Mouse (Mus musculus): ENCODE measurements around the gene Cacna1s. TPM values are rescaled to one million over a fixed set of nuclear protein-coding genes. Genes with fewer than 3 reads are reported as not detected.

Gene Cacna1s
- total and polyA plus RNA-seq, 2 experiments from 2014 or later, result 0.57 to 0.71 TPM

DNA sequence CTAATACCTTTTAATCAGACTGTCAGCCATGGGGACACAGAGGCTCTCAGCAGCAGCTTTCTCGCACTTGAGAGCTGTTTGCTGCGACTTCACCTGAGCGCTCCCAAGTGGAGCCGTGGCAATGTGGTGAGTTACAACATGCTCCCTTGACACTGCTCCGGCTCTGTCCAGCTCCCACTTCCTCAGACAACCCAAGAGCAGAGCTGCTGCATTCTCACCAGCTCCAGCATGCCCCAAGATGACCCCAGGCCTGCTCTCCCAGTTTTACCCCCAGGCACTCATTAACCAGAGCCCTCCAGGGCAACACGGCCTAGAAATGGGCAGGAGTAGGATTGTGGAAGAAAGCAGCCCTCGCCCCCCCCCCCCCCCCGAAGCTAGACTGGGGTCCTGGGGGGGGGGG lies 20.9 kb upstream of the Cacna1s start:
- Histone ChIP-seq H3K4me1 (ENCODE audit: insufficient read depth, low read length) (no peaks in the 10 kb centered on the region), H3K36me3 (ENCODE audit: insufficient read depth, low read length) (peaks cover 62% of the 10 kb centered on the region), H3K9ac (replicated peaks; ENCODE audit: low read length, poor library complexity, severe bottlenecking) (no peak overlapping the region), H3K27me3 (ENCODE audit: insufficient read depth, low read length) (no peaks in the 10 kb centered on the region), H3K4me3 (ENCODE audit: low read depth, low read length) (no peak overlapping the region), H3K27ac (ENCODE audit: low read depth, low read length) (no peak overlapping the region), H3K4me2 (ENCODE audit: low read depth, low read length, poor library complexity, severe bottlenecking) (no peak overlapping the region), H3K9me3 (ENCODE audit: low read length) (no peaks in the 10 kb centered on the region)
- 90% methylated on average over 7 of the region's 8 CpGs for WGBS
- no peak for TF ChIP-seq CTCF (IDR thresholded peaks at IDR 0.05)
- ATAC-seq (ENCODE audit: low FRiP score) (no peak), DNase-seq (ENCODE audit: low spot score) (no peak)

DNA sequence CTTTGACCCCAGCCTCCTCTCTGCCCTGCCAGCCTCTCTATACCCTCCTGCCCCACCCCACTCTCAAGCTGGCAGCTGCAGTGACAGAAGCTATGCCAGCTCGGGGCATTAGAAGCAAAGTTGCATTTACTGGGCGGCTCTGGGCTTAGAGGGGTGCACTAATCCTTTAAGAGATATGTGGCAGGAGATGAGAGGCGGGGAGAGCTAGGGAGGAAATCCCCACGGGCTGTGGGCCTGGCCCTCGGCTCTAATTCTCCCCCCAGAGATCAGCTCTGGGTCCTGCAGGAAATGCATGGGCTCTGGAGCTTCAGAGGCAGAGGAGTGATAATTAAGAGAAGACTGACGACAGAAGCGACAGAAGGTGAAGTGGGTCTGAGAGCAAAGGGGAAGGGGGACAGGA lies 19.6 kb upstream of the Cacna1s start:
- H3K27me3 ChIP-seq (ENCODE audit: insufficient read depth, low read length), result no peaks in the 10 kb centered on the region
- no peaks in the 10 kb centered on the region for H3K4me1 ChIP-seq (ENCODE audit: insufficient read depth, low read length)
- no peak overlapping the region for H3K27ac ChIP-seq (ENCODE audit: low read depth, low read length)
- TF ChIP-seq CTCF (IDR thresholded peaks at IDR 0.05), result no peak
- WGBS, result 41% methylated on average over 7 of the region's 7 CpGs
- ATAC-seq (ENCODE audit: low FRiP score) (no peak), DNase-seq (ENCODE audit: low spot score) (no peak)
- H3K9me3 ChIP-seq (ENCODE audit: low read length), result no peaks in the 10 kb centered on the region
- H3K4me3 ChIP-seq (ENCODE audit: low read depth, low read length), result no peak overlapping the region
- no peak overlapping the region for H3K9ac ChIP-seq (replicated peaks; ENCODE audit: low read length, poor library complexity, severe bottlenecking)
- no peak overlapping the region for H3K4me2 ChIP-seq (ENCODE audit: low read depth, low read length, poor library complexity, severe bottlenecking)
- H3K36me3 ChIP-seq (ENCODE audit: insufficient read depth, low read length), result peaks cover 49% of the 10 kb centered on the region

DNA sequence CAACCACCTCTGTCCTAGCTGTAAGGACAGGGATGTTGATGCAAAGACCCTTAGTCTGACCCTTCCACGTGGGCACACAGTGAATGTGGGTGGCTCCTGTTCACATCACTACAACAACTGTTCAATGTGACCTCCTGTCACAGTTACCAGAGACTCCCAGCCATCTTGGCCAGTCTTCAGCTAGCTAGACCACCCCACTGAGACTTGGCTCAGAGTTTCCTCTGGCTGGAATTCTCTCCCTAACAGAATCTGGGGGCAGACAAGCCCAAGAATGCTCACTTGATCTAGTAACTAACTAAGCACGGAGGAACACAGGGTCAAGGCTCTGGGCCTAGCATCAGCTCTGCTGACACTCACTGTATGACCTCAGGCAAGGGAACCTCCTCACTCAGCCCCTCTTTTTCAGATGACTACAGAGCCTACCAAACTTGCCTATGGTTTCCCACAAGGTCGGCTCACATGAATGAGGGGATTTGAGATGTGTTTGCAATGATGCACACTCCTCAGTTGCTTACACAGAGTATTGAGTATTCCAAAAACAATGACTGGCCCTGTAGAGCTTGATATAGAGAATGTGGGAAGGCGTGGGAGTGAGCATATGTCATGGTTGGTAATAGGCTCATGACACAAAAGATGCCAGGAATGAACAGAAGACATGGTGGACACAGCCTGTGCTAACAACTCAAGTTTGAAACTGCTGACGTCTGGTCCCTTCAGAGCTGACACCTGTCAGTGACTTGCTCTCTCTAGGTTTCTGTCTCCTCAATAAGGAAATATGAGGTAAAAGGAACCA lies 13.6 kb upstream of the Cacna1s start:
- Histone ChIP-seq H3K4me2 (ENCODE audit: low read depth, low read length, poor library complexity, severe bottlenecking) (no peak overlapping the region), H3K9me3 (ENCODE audit: low read length) (no peaks in the 10 kb centered on the region), H3K27ac (ENCODE audit: low read depth, low read length) (no peak overlapping the region), H3K27me3 (ENCODE audit: insufficient read depth, low read length) (no peaks in the 10 kb centered on the region), H3K4me1 (ENCODE audit: insufficient read depth, low read length) (peaks cover 5% of the 10 kb centered on the region; the same call in 1 of the 2 replicates), H3K9ac (replicated peaks; ENCODE audit: low read length, poor library complexity, severe bottlenecking) (no peak overlapping the region), H3K36me3 (ENCODE audit: insufficient read depth, low read length) (peaks cover 14% of the 10 kb centered on the region), H3K4me3 (ENCODE audit: low read depth, low read length) (no peak overlapping the region)
- no peak for TF ChIP-seq CTCF (IDR thresholded peaks at IDR 0.05)
- WGBS, result 67% methylated on average over 5 of the region's 5 CpGs
- DNase-seq (ENCODE audit: low spot score) (peak; percentile 43), ATAC-seq (ENCODE audit: low FRiP score) (no peak)

DNA sequence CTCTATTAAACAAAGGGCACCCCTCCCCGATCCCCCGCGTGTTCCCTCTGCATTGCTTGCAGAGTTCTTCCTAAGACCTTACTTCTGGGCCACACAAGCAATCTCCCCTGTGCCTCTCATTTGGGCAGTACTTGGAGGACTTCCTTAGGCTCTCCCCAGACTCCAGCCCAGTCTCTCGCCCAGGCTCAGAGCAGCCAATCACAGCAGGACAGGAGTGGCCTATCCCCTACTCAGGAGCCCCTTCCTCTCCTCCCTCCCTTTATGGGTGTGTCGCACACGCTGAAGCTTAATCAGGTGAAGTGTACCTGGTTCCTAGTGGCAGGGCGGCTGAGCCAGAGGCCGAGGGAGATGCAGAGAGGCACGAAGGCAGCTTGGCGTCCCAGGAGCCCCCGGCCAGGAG lies 12.1 kb upstream of the Cacna1s start:
- 18% methylated on average over 11 of the region's 11 CpGs for WGBS
- Histone ChIP-seq H3K36me3 (ENCODE audit: insufficient read depth, low read length) (no peaks in the 10 kb centered on the region), H3K4me2 (ENCODE audit: low read depth, low read length, poor library complexity, severe bottlenecking) (no peak overlapping the region), H3K27ac (ENCODE audit: low read depth, low read length) (no peak overlapping the region), H3K9me3 (ENCODE audit: low read length) (no peaks in the 10 kb centered on the region), H3K27me3 (ENCODE audit: insufficient read depth, low read length) (no peaks in the 10 kb centered on the region), H3K4me3 (ENCODE audit: low read depth, low read length) (no peak overlapping the region), H3K4me1 (ENCODE audit: insufficient read depth, low read length) (peaks cover 5% of the 10 kb centered on the region; the same call in 1 of the 2 replicates), H3K9ac (replicated peaks; ENCODE audit: low read length, poor library complexity, severe bottlenecking) (no peak overlapping the region)
- ATAC-seq (ENCODE audit: low FRiP score) (no peak), DNase-seq (ENCODE audit: low spot score) (no peak)
- TF ChIP-seq CTCF (IDR thresholded peaks at IDR 0.05), result no peak

DNA sequence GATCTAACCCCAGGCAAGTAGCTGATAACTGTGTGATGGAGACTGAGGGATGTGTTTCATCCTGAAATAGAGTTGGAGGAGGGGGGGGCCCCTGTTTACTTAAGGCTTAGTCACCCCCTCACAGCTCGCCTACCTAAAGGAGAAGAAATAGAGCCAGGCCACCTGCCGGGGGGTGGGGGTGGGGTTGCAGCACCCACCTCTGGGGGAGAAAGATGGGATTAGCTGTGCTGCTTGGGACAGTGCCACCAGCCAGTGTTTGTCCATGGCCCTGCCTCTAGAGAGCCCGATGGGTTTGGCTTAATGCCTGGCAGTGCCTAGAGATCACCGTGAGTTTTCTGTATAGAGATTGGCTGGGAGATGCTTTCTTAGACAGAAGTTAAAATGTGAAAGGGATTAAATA lies 11.7 kb upstream of the Cacna1s start:
- no peak for TF ChIP-seq CTCF (IDR thresholded peaks at IDR 0.05)
- no peaks in the 10 kb centered on the region for H3K27me3 ChIP-seq (ENCODE audit: insufficient read depth, low read length)

DNA sequence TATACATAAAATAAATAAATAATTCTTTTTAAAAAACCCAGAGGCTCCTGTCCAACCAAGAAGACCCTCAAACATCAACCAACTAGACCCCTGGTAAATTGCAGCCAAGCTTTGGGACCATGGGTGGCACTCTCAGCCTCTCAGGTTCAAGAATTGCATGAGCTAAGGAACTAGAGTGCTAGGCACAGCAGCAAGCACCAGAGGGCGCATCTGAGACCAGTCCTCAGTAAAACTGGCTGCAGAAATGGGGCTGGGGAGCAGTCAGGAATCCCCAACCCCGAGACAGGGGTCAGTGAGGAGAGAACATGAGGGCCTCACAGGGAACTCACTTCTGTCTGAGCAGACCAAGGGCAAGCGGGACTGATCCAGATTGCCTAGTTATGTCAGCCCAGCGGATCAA lies 6.8 kb upstream of the Cacna1s start:
- peak; percentile 83 for DNase-seq (ENCODE audit: low spot score)
- Histone ChIP-seq H3K36me3 (ENCODE audit: insufficient read depth, low read length) (no peaks in the 10 kb centered on the region), H3K4me1 (ENCODE audit: insufficient read depth, low read length) (peaks cover 4% of the 10 kb centered on the region; the same call in 1 of the 2 replicates), H3K9ac (replicated peaks; ENCODE audit: low read length, poor library complexity, severe bottlenecking) (no peak overlapping the region), H3K27me3 (ENCODE audit: insufficient read depth, low read length) (peaks cover 12% of the 10 kb centered on the region), H3K9me3 (ENCODE audit: low read length) (no peaks in the 10 kb centered on the region), H3K4me3 (ENCODE audit: low read depth, low read length) (no peak overlapping the region), H3K27ac (ENCODE audit: low read depth, low read length) (no peak overlapping the region), H3K4me2 (ENCODE audit: low read depth, low read length, poor library complexity, severe bottlenecking) (no peak overlapping the region)
- 19% methylated on average over 4 of the region's 4 CpGs for WGBS
- no peak for ATAC-seq (ENCODE audit: low FRiP score)
- TF ChIP-seq CTCF (IDR thresholded peaks at IDR 0.05), result peak; percentile 85

More for the DNA sequence above, 11.7 kb upstream of the Cacna1s start:
- Histone ChIP-seq H3K4me1 (ENCODE audit: insufficient read depth, low read length) (peaks cover 5% of the 10 kb centered on the region; the same call in 1 of the 2 replicates), H3K27ac (ENCODE audit: low read depth, low read length) (no peak overlapping the region), H3K4me2 (ENCODE audit: low read depth, low read length, poor library complexity, severe bottlenecking) (no peak overlapping the region), H3K9ac (replicated peaks; ENCODE audit: low read length, poor library complexity, severe bottlenecking) (no peak overlapping the region), H3K36me3 (ENCODE audit: insufficient read depth, low read length) (no peaks in the 10 kb centered on the region), H3K9me3 (ENCODE audit: low read length) (no peaks in the 10 kb centered on the region), H3K4me3 (ENCODE audit: low read depth, low read length) (no peak overlapping the region)
- ATAC-seq (ENCODE audit: low FRiP score) (no peak), DNase-seq (ENCODE audit: low spot score) (peak; percentile 47)
- WGBS, result 25% methylated on average over 4 of the region's 4 CpGs

Data from midbrain, postnatal 0 days (tissue).